ENCODE assay signal across 22 mouse cellular contexts in genomic region chr19:34043008-34043407, GRCm38 (mm10). TPM values are rescaled to one million over a fixed set of nuclear protein-coding genes. Genes with fewer than 3 reads are reported as not detected.
A peak's percentile ranks its signal among the peaks of the same experiment; 100 is the strongest.
DNase-seq lines count a peak whose midpoint lies in the region; ATAC-seq and TF ChIP-seq lines count a peak whose summit lies in the region.
"Had no signal": no experiment of that assay in that cellular context is flagged by ENCODE, and none has a peak within 500 bp of the region (broad histone marks: within the 10 kb centered on the region; RNA-seq: fewer than 3 reads in every experiment).

No protein-coding gene starts in this region.

- DNase-seq in neural tube, embryonic 11.5 days (ENCODE audit: low spot score), result peak; percentile 12
- DNase-seq in neural tube, embryonic 10.5 days (ENCODE audit: extremely low spot score, low spot score), result no peak
- DNase-seq in NIH3T3 (ENCODE audit: low read depth), result peak; percentile 76
- DNase-seq in adrenal gland, postnatal 25 days, result peak; percentile 44
- DNase-seq in limb, embryonic 10.5 days (ENCODE audit: low spot score), result no peak
- no peak for DNase-seq in testis, postnatal 14 days (ENCODE audit: low spot score)
- DNase-seq: cerebellum, adult 8-10 months; forebrain, postnatal 0 days; gastrocnemius, adult 2 months; heart, postnatal 14 days; lung, postnatal 14 days; right cerebral cortex, adult 18-20 months; thymus, postnatal 14 days had no signal

- TF ChIP-seq POLR2A in myocyte (IDR thresholded peaks at IDR 0.05; ENCODE audit: insufficient read length, low read depth), result no peak

- H3K36me3 ChIP-seq in neural tube, embryonic 11.5 days (ENCODE audit: control insufficient read depth, insufficient read depth, low read length), result no peaks in the 10 kb centered on the region
- no peaks in the 10 kb centered on the region for H3K36me3 ChIP-seq in myocyte (ENCODE audit: control insufficient read depth, insufficient read depth)
- no peaks in the 10 kb centered on the region for H3K36me3 ChIP-seq in limb, embryonic 10.5 days
- H3K36me3 ChIP-seq: limb, embryonic 12.5 days; liver, embryonic 15.5 days; midbrain, embryonic 13.5 days had no signal

- no peak overlapping the region for H3K4me2 ChIP-seq in neural tube, embryonic 11.5 days (ENCODE audit: low read depth)
- H3K4me2 ChIP-seq in myocyte (ENCODE audit: low read depth), result peak overlapping the region; percentile 78
- H3K4me2 ChIP-seq: limb, embryonic 12.5 days; liver, embryonic 15.5 days; midbrain, embryonic 13.5 days had no signal

- no peak overlapping the region for H3K9ac ChIP-seq in neural tube, embryonic 11.5 days (ENCODE audit: low read length)
- H3K9ac ChIP-seq: forebrain, postnatal 0 days; limb, embryonic 12.5 days; liver, embryonic 15.5 days; midbrain, embryonic 13.5 days had no signal

- H3K27ac ChIP-seq in neural tube, embryonic 11.5 days (ENCODE audit: low read depth, low read length), result no peak overlapping the region
- no peak overlapping the region for H3K27ac ChIP-seq in limb, embryonic 10.5 days
- H3K27ac ChIP-seq: gastrocnemius, adult 2 months; limb, embryonic 12.5 days; liver, embryonic 15.5 days; midbrain, embryonic 13.5 days had no signal

- H3K4me1 ChIP-seq in neural tube, embryonic 11.5 days (ENCODE audit: control insufficient read depth, insufficient read depth, low read length), result no peaks in the 10 kb centered on the region
- H3K4me1 ChIP-seq in limb, embryonic 10.5 days, result no peaks in the 10 kb centered on the region
- H3K4me1 ChIP-seq: limb, embryonic 12.5 days; liver, embryonic 15.5 days; midbrain, embryonic 13.5 days had no signal

- no peaks in the 10 kb centered on the region for H3K79me2 ChIP-seq in myocyte (ENCODE audit: control insufficient read depth, insufficient read depth)

- H3K4me3 ChIP-seq in neural tube, embryonic 11.5 days (ENCODE audit: low read depth, low read length), result no peak overlapping the region
- H3K4me3 ChIP-seq in myocyte, result no peak overlapping the region
- H3K4me3 ChIP-seq in limb, embryonic 10.5 days, result no peak overlapping the region
- H3K4me3 ChIP-seq: gastrocnemius, adult 2 months; limb, embryonic 12.5 days; liver, embryonic 15.5 days; midbrain, embryonic 13.5 days had no signal

- no peaks in the 10 kb centered on the region for H3K9me3 ChIP-seq in neural tube, embryonic 11.5 days (ENCODE audit: control insufficient read depth, low read length)
- no peaks in the 10 kb centered on the region for H3K9me3 ChIP-seq in limb, embryonic 10.5 days (replicated peaks)
- H3K9me3 ChIP-seq: limb, embryonic 12.5 days; liver, embryonic 15.5 days; midbrain, embryonic 13.5 days had no signal

- H3K27me3 ChIP-seq in neural tube, embryonic 11.5 days (ENCODE audit: control insufficient read depth, insufficient read depth, low read length), result no peaks in the 10 kb centered on the region
- H3K27me3 ChIP-seq in myocyte (ENCODE audit: control insufficient read depth, insufficient read depth, insufficient read length), result no peaks in the 10 kb centered on the region
- H3K27me3 ChIP-seq in limb, embryonic 10.5 days (ENCODE audit: low read depth, poor library complexity, severe bottlenecking), result no peaks in the 10 kb centered on the region
- H3K27me3 ChIP-seq: limb, embryonic 12.5 days; liver, embryonic 15.5 days; midbrain, embryonic 13.5 days had no signal

- no peak overlapping the region for H3ac ChIP-seq in myocyte (ENCODE audit: control insufficient read depth, insufficient read length)

- peak; percentile 75; the same call in 1 of the 2 replicates for ATAC-seq in neural tube, embryonic 11.5 days (ENCODE audit: insufficient read depth, low FRiP score, low TSS enrichment)
- ATAC-seq: forebrain, postnatal 0 days; midbrain, embryonic 13.5 days had no signal

- whole genome bisulfite sequencing in neural tube, embryonic 11.5 days, result 65% methylated on average over 6 of the region's 6 CpGs
- 79% methylated on average over 6 of the region's 6 CpGs for WGBS in limb, embryonic 10.5 days

TF ChIP-seq in myocyte, 11 proteins besides CTCF, POLR2A, EP300 and RAD21:
- TF ChIP-seq TCF3 (IDR thresholded peaks at IDR 0.05; ENCODE audit: insufficient read length, low read depth), result no peak
- TF ChIP-seq SRF (IDR thresholded peaks at IDR 0.05; ENCODE audit: control insufficient read depth, insufficient read length, low read depth), result no peak
- TF ChIP-seq MYOD1 (IDR thresholded peaks at IDR 0.05; ENCODE audit: control insufficient read depth in 1 of 3, insufficient read length in 2 of 3, low read depth in 2 of 3), result no peak
- no peak for TF ChIP-seq CEBPB (IDR thresholded peaks at IDR 0.05; ENCODE audit: insufficient read depth, poor library complexity, severe bottlenecking)
- peak; percentile 26 for TF ChIP-seq USF1 (IDR thresholded peaks at IDR 0.05; ENCODE audit: low read depth)
- TF ChIP-seq MAX (IDR thresholded peaks at IDR 0.05; ENCODE audit: low read depth), result peak; percentile 71
- no peak for TF ChIP-seq TCF12 (IDR thresholded peaks at IDR 0.05; ENCODE audit: insufficient read depth, poor library complexity, severe bottlenecking)
- no peak for TF ChIP-seq REST (IDR thresholded peaks at IDR 0.05; ENCODE audit: insufficient read depth, insufficient read length)

RNA-seq across cellular contexts. Expression of gene Lipn, which starts 24.1 kb away (rescaled TPM):
- polyA plus RNA-seq in neural tube, embryonic 11.5 days (2014; fragmentation: Nextera tagmentation; extraction: Ambion mirVana), result not detected in 2 replicates
- total RNA-seq in adrenal gland, postnatal 25 days (2021), result 0.88 TPM in 1 of 2 replicates, not detected in the other
- not detected for polyA plus RNA-seq in myocyte (2012; fragmentation: generic; extraction: Trizol)
- not detected in 2 replicates for polyA plus RNA-seq in limb, embryonic 10.5 days (2016; fragmentation: Nextera tagmentation; extraction: Ambion mirVana)
- total RNA-seq: forebrain, postnatal 0 days; gastrocnemius, adult 2 months; heart, postnatal 14 days; neutrophil, adult 5-6 weeks had no signal
- polyA plus RNA-seq: forebrain, postnatal 0 days; kidney, embryonic 14.5 days; large intestine, adult 2 months; limb, embryonic 12.5 days; liver, embryonic 15.5 days; midbrain, embryonic 13.5 days; stomach, embryonic 16.5 days had no signal

RNA-seq across cellular contexts. Expression of gene Lipk, which starts 34.9 kb away (rescaled TPM):
- not detected in 2 replicates for polyA plus RNA-seq in neural tube, embryonic 11.5 days (2014; fragmentation: Nextera tagmentation; extraction: Ambion mirVana)
- total RNA-seq in adrenal gland, postnatal 25 days (2021), result 0.30 TPM in 1 of 2 replicates, not detected in the other
- not detected for polyA plus RNA-seq in myocyte (2012; fragmentation: generic; extraction: Trizol)
- polyA plus RNA-seq in limb, embryonic 10.5 days (2016; fragmentation: Nextera tagmentation; extraction: Ambion mirVana), result not detected in 2 replicates
- total RNA-seq: forebrain, postnatal 0 days; gastrocnemius, adult 2 months; heart, postnatal 14 days; neutrophil, adult 5-6 weeks had no signal
- polyA plus RNA-seq: forebrain, postnatal 0 days; kidney, embryonic 14.5 days; limb, embryonic 12.5 days; liver, embryonic 15.5 days; midbrain, embryonic 13.5 days had no signal

RNA-seq across cellular contexts. Expression of gene Lipm, which starts 57.7 kb away (rescaled TPM):
- polyA plus RNA-seq in neural tube, embryonic 11.5 days (2014; fragmentation: Nextera tagmentation; extraction: Ambion mirVana), result not detected in 2 replicates
- not detected in 2 replicates for total RNA-seq in adrenal gland, postnatal 25 days (2021)
- not detected for polyA plus RNA-seq in myocyte (2012; fragmentation: generic; extraction: Trizol)
- not detected in 2 replicates for polyA plus RNA-seq in limb, embryonic 10.5 days (2016; fragmentation: Nextera tagmentation; extraction: Ambion mirVana)
- total RNA-seq: forebrain, postnatal 0 days; gastrocnemius, adult 2 months; heart, postnatal 14 days; neutrophil, adult 5-6 weeks had no signal
- polyA plus RNA-seq: forebrain, postnatal 0 days; kidney, embryonic 14.5 days; large intestine, adult 2 months; liver, embryonic 15.5 days; midbrain, embryonic 13.5 days; spleen, adult 2 months had no signal

Comparison
In these comparisons a context has a peak if more than half of its experiments do, and no peak if none do; other contexts are left out.
1. DNase-seq: peak in neural tube, embryonic 11.5 days (single experiment), NIH3T3 (single experiment) and adrenal gland, postnatal 25 days (single experiment); none in neural tube, embryonic 10.5 days (single experiment), limb, embryonic 10.5 days (single experiment) and testis, postnatal 14 days (single experiment).